Mouse (Mus musculus) myocyte (in vitro differentiated cells): ENCODE data around the gene Nom1. TPM values are rescaled to one million over a fixed set of nuclear protein-coding genes. Genes with fewer than 3 reads are reported as not detected.
"Not testable (repeated sequence)": the region's sequence is repeated elsewhere in the genome, so short reads cannot be mapped to it uniquely, and the experiment has no call there.

Experiments used
- H3K27me3 ChIP-seq: one replicate; pipeline ENCODE4 v1.6.1; 2011; ENCODE audit not compliant: control insufficient read depth, insufficient read depth, insufficient read length
- H3K36me3 ChIP-seq: one replicate; pipeline ENCODE4 v1.6.1; 2011; ENCODE audit not compliant: control insufficient read depth, insufficient read depth
- H3K4me2 ChIP-seq: one replicate; pipeline ENCODE4 v1.6.1; 2011; ENCODE audit warnings: low read depth, control low read depth
- H3K4me3 ChIP-seq: one replicate; pipeline ENCODE4 v1.5.1; 2011; ENCODE audit warnings: mild to moderate bottlenecking, control low read depth, moderate library complexity
- H3K79me2 ChIP-seq: one replicate; pipeline ENCODE4 v1.6.1; 2011; ENCODE audit not compliant: control insufficient read depth, insufficient read depth
- H3ac ChIP-seq: one replicate; pipeline ENCODE4 v1.6.1; 2011; ENCODE audit not compliant: control insufficient read depth, insufficient read length
- CEBPB ChIP-seq: IDR thresholded peaks from 2 replicates; pipeline ENCODE4 v1.6.1; 2011; ENCODE audit warnings: mild to moderate bottlenecking, moderate library complexity; ENCODE audit not compliant: poor library complexity, insufficient read depth, severe bottlenecking
- E2F4 ChIP-seq: IDR thresholded peaks from one replicate; pipeline ENCODE4 v1.6.1; 2011; ENCODE audit warnings: mild to moderate bottlenecking, control low read depth, moderate library complexity; ENCODE audit not compliant: insufficient read depth
- MAX ChIP-seq: IDR thresholded peaks from one replicate; pipeline ENCODE4 v1.6.1; 2011; ENCODE audit warnings: low read depth, mild to moderate bottlenecking, control low read depth
- MYOD1 ChIP-seq, 3 experiments: IDR thresholded peaks; one replicate each; pipeline ENCODE4 v1.6.1; 2011; ENCODE audit warnings: control low read depth in 2 of 3, low read depth in 2 of 3, mild to moderate bottlenecking in 2 of 3, moderate library complexity in 1 of 3; ENCODE audit not compliant: insufficient read length in 2 of 3, control insufficient read depth in 1 of 3
- MYOG ChIP-seq, 3 experiments: IDR thresholded peaks; one replicate each; pipeline ENCODE4 v1.6.1; 2011; ENCODE audit warnings: control low read depth in 2 of 3, low read depth in 2 of 3, mild to moderate bottlenecking in 2 of 3; ENCODE audit not compliant: insufficient read length in 2 of 3, control insufficient read depth in 1 of 3, insufficient read depth in 1 of 3
- POLR2A ChIP-seq: IDR thresholded peaks from one replicate; pipeline ENCODE4 v1.6.1; 2011; ENCODE audit warnings: low read depth, mild to moderate bottlenecking, control low read depth, moderate library complexity; ENCODE audit not compliant: insufficient read length
- POLR2AphosphoS2 ChIP-seq: IDR thresholded peaks from one replicate; pipeline ENCODE4 v1.6.1; 2011; ENCODE audit warnings: low read depth, control low read depth; ENCODE audit not compliant: insufficient read length
- REST ChIP-seq: IDR thresholded peaks from one replicate; pipeline ENCODE4 v1.6.1; 2011; ENCODE audit warnings: mild to moderate bottlenecking, control low read depth, moderate library complexity; ENCODE audit not compliant: insufficient read depth, insufficient read length
- SRF ChIP-seq: IDR thresholded peaks from one replicate; pipeline ENCODE4 v1.6.1; 2011; ENCODE audit warnings: low read depth; ENCODE audit not compliant: control insufficient read depth, insufficient read length
- TCF12 ChIP-seq: IDR thresholded peaks from one replicate; pipeline ENCODE4 v1.6.1; 2011; ENCODE audit warnings: mild to moderate bottlenecking, control low read depth; ENCODE audit not compliant: poor library complexity, insufficient read depth, severe bottlenecking
- TCF3 ChIP-seq: IDR thresholded peaks from one replicate; pipeline ENCODE4 v1.6.1; 2011; ENCODE audit warnings: low read depth, control low read depth; ENCODE audit not compliant: insufficient read length
- USF1 ChIP-seq: IDR thresholded peaks from one replicate; pipeline ENCODE4 v1.6.1; 2011; ENCODE audit warnings: low read depth, mild to moderate bottlenecking, control low read depth, moderate library complexity
- polyA plus RNA-seq: library from polyadenylated mRNA; unstranded; fragments of >200 nt; fragmentation: generic; extraction: Trizol; gene quantifications from one replicate; pipeline ENCODE4 v1.2.1, GENCODE M21; 2012; ENCODE audit warnings: missing spikeins

Gene Nom1
- polyA plus RNA-seq, 1 experiment: 9.9 TPM

DNA sequence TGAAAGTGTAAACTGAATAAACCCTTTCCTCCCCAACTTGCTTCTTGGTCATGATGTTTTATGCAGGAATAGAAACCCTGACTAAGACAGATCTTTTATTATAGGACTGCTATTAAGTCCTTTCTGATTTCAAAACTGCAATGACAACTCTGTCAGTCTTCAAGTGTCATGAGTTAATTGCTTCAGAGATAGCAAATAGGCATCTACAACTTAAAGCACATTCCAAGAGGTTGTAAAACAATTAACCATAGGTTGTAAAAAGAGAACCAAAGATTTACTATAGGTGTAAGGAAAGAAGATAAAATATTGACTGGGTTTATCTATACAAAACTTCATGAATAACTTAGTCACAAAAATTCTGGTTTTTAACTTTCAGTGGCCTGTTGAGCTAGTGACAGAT lies 23.6 kb upstream of the Nom1 start:
- H3K27me3 ChIP-seq: no peaks in the 10 kb centered on the region
- H3K36me3 ChIP-seq: no peaks in the 10 kb centered on the region
- no peak overlapping the region for H3ac ChIP-seq
- TF ChIP-seq E2F4 (no peak), MYOG (IDR thresholded peaks at IDR 0.05; ENCODE audit: control insufficient read depth in 1 of 3, insufficient read depth in 1 of 3, insufficient read length in 2 of 3, low read depth in 2 of 3) (no peak), SRF (no peak), CEBPB (no peak), MYOD1 (IDR thresholded peaks at IDR 0.05; ENCODE audit: control insufficient read depth in 1 of 3, insufficient read length in 2 of 3, low read depth in 2 of 3) (no peak), TCF3 (no peak), MAX (no peak), REST (no peak)
- no peaks in the 10 kb centered on the region for H3K79me2 ChIP-seq
- no peak overlapping the region for H3K4me3 ChIP-seq
- H3K4me2 ChIP-seq: no peak overlapping the region

DNA sequence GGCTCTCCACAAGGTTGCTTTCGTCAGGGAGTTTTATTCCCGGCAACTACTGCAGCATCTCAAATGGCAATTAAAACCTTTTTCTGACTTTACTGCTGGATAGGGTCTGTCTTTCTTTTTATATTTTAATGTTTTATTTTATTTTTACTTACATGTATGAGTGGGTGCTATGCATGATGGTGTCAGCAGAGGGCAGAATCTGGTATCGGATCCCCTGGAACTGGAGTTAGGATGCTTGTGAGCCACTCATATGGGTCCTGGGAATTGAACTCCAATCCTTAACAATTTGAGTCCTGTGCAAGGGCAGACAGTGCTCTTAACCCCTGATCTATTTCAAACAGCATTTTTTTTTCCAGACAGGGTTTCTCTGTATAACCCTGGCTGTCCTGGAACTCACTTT lies 21.4 kb upstream of the Nom1 start:
- H3K4me2 ChIP-seq: no peak overlapping the region
- no peaks in the 10 kb centered on the region for H3K79me2 ChIP-seq
- H3K4me3 ChIP-seq: no peak overlapping the region
- TF ChIP-seq POLR2A: no peak
- no peak for TF ChIP-seq E2F4
- TF ChIP-seq USF1: no peak
- no peak for TF ChIP-seq MYOD1 (IDR thresholded peaks at IDR 0.05; ENCODE audit: control insufficient read depth in 1 of 3, insufficient read length in 2 of 3, low read depth in 2 of 3)
- no peak for TF ChIP-seq TCF12
- TF ChIP-seq POLR2AphosphoS2: no peak
- no peak for TF ChIP-seq TCF3
- no peak overlapping the region for H3ac ChIP-seq
- no peaks in the 10 kb centered on the region for H3K36me3 ChIP-seq
- no peaks in the 10 kb centered on the region for H3K27me3 ChIP-seq

DNA sequence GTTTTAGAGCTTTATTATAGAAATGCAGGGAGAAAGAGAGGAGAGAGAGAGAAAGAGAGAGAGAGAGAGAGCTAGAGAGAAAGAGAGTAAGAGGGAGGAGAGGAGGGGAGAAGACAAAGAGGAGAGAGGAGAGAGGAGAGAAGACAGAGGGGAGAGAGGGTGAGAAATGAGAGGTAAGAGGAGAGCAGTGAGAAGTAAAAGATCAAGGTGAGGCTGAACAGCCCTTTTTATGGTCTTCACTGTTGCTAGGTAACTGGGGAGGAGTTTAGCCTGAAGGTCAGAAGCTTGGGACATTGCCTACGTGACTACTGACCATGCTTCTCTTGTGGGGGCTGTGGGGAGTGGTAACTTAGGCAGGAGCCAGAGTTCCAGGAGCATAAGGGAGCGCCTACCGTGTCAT lies 11.1 kb upstream of the Nom1 start:
- H3K4me3 ChIP-seq, H3K27me3 ChIP-seq, H3K79me2 ChIP-seq, H3ac ChIP-seq, H3K36me3 ChIP-seq, H3K4me2 ChIP-seq: not testable (repeated sequence)

DNA sequence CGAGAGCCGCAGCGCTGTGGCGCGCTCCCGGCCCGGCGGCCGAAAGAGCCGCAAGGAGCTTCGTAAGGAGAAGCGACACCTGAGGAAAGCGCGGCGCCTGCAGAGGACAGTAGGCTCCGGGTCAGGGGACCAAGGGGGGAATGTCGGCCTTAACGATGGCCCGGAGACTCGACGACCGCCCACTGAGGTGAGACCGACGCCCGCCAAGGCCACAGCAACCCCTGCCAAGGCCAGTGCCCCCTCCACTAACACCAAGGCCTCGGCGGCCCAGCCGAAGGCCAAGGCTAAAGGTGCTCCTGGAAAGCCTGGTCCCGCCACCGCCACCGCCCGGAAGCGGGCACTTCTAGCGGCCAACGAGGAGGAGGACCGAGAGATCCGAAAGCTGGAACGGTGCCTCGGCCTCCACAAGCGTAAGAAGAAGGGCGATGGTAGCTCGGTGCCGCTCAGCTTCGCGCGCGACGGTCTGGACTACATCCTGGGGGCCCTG lies 451 bp downstream of the Nom1 start:
- Histone ChIP-seq H3K27me3 (no peaks in the 10 kb centered on the region), H3ac (peak overlapping the region; percentile 74), H3K79me2 (peaks cover 13% of the 10 kb centered on the region), H3K4me2 (peak overlapping the region; percentile 84), H3K36me3 (peaks cover 19% of the 10 kb centered on the region), H3K4me3 (peak overlapping the region; percentile 74)
- TF ChIP-seq USF1 (no peak), SRF (no peak), MYOG (IDR thresholded peaks at IDR 0.05; ENCODE audit: control insufficient read depth in 1 of 3, insufficient read depth in 1 of 3, insufficient read length in 2 of 3, low read depth in 2 of 3) (no peak), MAX (no peak), REST (no peak), POLR2A (no peak), E2F4 (no peak), TCF3 (no peak), TCF12 (no peak), POLR2AphosphoS2 (no peak), MYOD1 (IDR thresholded peaks at IDR 0.05; ENCODE audit: control insufficient read depth in 1 of 3, insufficient read length in 2 of 3, low read depth in 2 of 3) (no peak), CEBPB (no peak)

DNA sequence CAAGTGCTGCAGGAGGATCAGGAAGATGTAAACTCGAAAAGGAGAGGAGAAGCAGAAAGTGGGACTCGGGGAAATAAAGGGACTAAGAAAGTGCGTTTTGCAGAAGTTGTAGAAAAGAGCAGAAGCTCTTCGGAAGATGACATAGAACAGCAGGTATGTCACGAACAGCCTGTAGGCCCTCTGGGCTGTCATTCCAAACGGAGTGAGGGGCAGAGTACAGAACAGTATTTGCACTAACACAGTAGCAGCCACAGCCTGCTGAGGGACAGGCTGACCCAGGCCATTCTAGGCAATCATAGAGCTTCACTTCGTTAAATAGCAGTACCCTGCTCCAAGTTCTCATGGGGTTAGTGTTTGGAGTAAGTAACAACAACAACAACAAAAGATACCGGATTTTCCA lies 1.0 kb downstream of the Nom1 start:
- Histone ChIP-seq H3K4me3 (peak overlapping the region; percentile 74), H3K36me3 (peaks cover 23% of the 10 kb centered on the region), H3ac (peak overlapping the region; percentile 74), H3K4me2 (peak overlapping the region; percentile 65), H3K27me3 (no peaks in the 10 kb centered on the region), H3K79me2 (peaks cover 13% of the 10 kb centered on the region)
- TF ChIP-seq SRF: no peak
- no peak for TF ChIP-seq E2F4
- TF ChIP-seq MYOG (IDR thresholded peaks at IDR 0.05; ENCODE audit: control insufficient read depth in 1 of 3, insufficient read depth in 1 of 3, insufficient read length in 2 of 3, low read depth in 2 of 3): no peak
- no peak for TF ChIP-seq POLR2AphosphoS2
- TF ChIP-seq REST: no peak
- TF ChIP-seq MYOD1 (IDR thresholded peaks at IDR 0.05; ENCODE audit: control insufficient read depth in 1 of 3, insufficient read length in 2 of 3, low read depth in 2 of 3): no peak
- no peak for TF ChIP-seq TCF3
- no peak for TF ChIP-seq USF1
- TF ChIP-seq POLR2A: no peak
- no peak for TF ChIP-seq MAX
- TF ChIP-seq CEBPB: no peak
- TF ChIP-seq TCF12: no peak

DNA sequence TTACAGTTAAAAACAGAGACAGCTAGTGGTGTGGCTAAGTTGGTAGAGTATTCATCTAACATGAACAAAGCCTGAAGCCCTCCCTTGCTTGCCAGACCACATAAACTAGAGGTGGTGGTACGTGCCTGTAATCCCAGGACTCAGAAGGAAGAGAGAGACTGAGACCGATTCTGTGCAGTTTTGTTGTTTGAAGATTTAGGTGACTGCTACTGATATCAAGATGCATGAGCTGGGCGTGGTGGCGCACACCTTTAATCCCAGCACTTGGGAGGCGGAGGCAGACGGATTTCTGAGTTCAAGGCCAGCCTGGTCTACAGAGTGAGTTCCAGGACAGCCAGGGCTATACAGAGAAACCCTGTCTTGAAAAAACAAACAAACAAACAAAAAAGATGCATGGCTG lies 2.3 kb downstream of the Nom1 start:
- H3K79me2 ChIP-seq: peaks cover 13% of the 10 kb centered on the region
- H3K27me3 ChIP-seq, H3K4me3 ChIP-seq, H3ac ChIP-seq: not testable (repeated sequence)
- peak overlapping the region; percentile 65 for H3K4me2 ChIP-seq
- H3K36me3 ChIP-seq: peaks cover 31% of the 10 kb centered on the region
